ENCODE assay signal across 13 mouse cellular contexts in genomic region chr9:75319365-75319764, GRCm38 (mm10). TPM values are rescaled to one million over a fixed set of nuclear protein-coding genes. Genes with fewer than 3 reads are reported as not detected.
DNase-seq lines count a peak whose midpoint lies in the region; ATAC-seq lines count a peak whose summit lies in the region.
"Had no signal": no experiment of that assay in that cellular context is flagged by ENCODE, and none has a peak within 500 bp of the region (broad histone marks: within the 10 kb centered on the region; RNA-seq: fewer than 3 reads in every experiment).

No protein-coding gene starts in this region.

- peak overlapping the region; percentile 61 for H3K27ac ChIP-seq in heart, embryonic 13.5 days (replicated peaks)
- H3K27ac ChIP-seq in midbrain, embryonic 13.5 days: 0 out of 2 replicates have a peak overlapping the region, but pooled peaks have one; percentile 37
- no peak overlapping the region for H3K27ac ChIP-seq in midbrain, embryonic 10.5 days (replicated peaks)
- H3K27ac ChIP-seq: forebrain, embryonic 10.5 days; neural tube, embryonic 12.5 days had no signal

- peak overlapping the region; percentile 52; the same call in 1 of the 2 replicates for H3K9ac ChIP-seq in heart, embryonic 13.5 days
- H3K9ac ChIP-seq in midbrain, embryonic 13.5 days (replicated peaks): no peak overlapping the region
- H3K9ac ChIP-seq: neural tube, embryonic 12.5 days had no signal

- H3K27me3 ChIP-seq in heart, embryonic 13.5 days (replicated peaks): no peaks in the 10 kb centered on the region
- no peaks in the 10 kb centered on the region for H3K27me3 ChIP-seq in midbrain, embryonic 13.5 days
- H3K27me3 ChIP-seq in midbrain, embryonic 10.5 days (ENCODE audit: low read depth, poor library complexity, severe bottlenecking): no peaks in the 10 kb centered on the region
- H3K27me3 ChIP-seq: neural tube, embryonic 12.5 days had no signal

- intact Hi-C loops in heart, postnatal 36 days (cut with DNase I): no loop called here

- no peak for ATAC-seq in heart, embryonic 13.5 days (ENCODE audit: extremely low read depth, insufficient number of reproducible peaks, low FRiP score, low TSS enrichment)
- no peak for ATAC-seq in midbrain, embryonic 13.5 days

- 63% methylated on average over 3 of the region's 3 CpGs for WGBS in heart, embryonic 13.5 days
- 86% methylated on average over 3 of the region's 3 CpGs for WGBS in midbrain, embryonic 13.5 days
- 83% methylated on average over 3 of the region's 3 CpGs for WGBS in midbrain, embryonic 10.5 days

- H3K9me3 ChIP-seq in heart, embryonic 13.5 days: no peaks in the 10 kb centered on the region
- H3K9me3 ChIP-seq in midbrain, embryonic 13.5 days: no peaks in the 10 kb centered on the region
- H3K9me3 ChIP-seq in midbrain, embryonic 10.5 days (replicated peaks): no peaks in the 10 kb centered on the region
- H3K9me3 ChIP-seq: forebrain, embryonic 10.5 days; G1E; neural tube, embryonic 12.5 days had no signal

- H3K4me2 ChIP-seq in heart, embryonic 13.5 days: no peak overlapping the region
- H3K4me2 ChIP-seq in midbrain, embryonic 13.5 days (replicated peaks): no peak overlapping the region
- H3K4me2 ChIP-seq: neural tube, embryonic 12.5 days had no signal

- H3K4me1 ChIP-seq in heart, embryonic 13.5 days: peaks cover 45% of the 10 kb centered on the region
- peaks cover 26% of the 10 kb centered on the region for H3K4me1 ChIP-seq in midbrain, embryonic 13.5 days (replicated peaks)
- peaks cover 15% of the 10 kb centered on the region for H3K4me1 ChIP-seq in midbrain, embryonic 10.5 days

- DNase-seq in heart, postnatal 36 days: no peak
- no peak for DNase-seq in midbrain, embryonic 10.5 days (ENCODE audit: low spot score)
- DNase-seq in cerebellum, postnatal 10 days: peak; percentile 53 to 62
- peak; percentile 27 for DNase-seq in retina, embryonic 14.5 days (ENCODE audit: low spot score)
- no peak for DNase-seq in spleen, adult 12 weeks (ENCODE audit: low spot score)
- DNase-seq in right cerebral cortex, postnatal 10 days (ENCODE audit: low spot score in 2 of 2): no peak
- DNase-seq: lung, adult 2 months had no signal

- H3K4me3 ChIP-seq in heart, embryonic 13.5 days: no peak overlapping the region
- H3K4me3 ChIP-seq in midbrain, embryonic 13.5 days (replicated peaks): no peak overlapping the region
- no peak overlapping the region for H3K4me3 ChIP-seq in midbrain, embryonic 10.5 days
- H3K4me3 ChIP-seq: forebrain, embryonic 10.5 days; neural tube, embryonic 12.5 days had no signal

- peaks cover 7% of the 10 kb centered on the region for H3K36me3 ChIP-seq in heart, embryonic 13.5 days
- H3K36me3 ChIP-seq in midbrain, embryonic 13.5 days: peaks cover 7% of the 10 kb centered on the region; the same call in 1 of the 2 replicates
- peaks cover 4% of the 10 kb centered on the region; the same call in 1 of the 2 replicates for H3K36me3 ChIP-seq in midbrain, embryonic 10.5 days
- H3K36me3 ChIP-seq: G1E; neural tube, embryonic 12.5 days had no signal

RNA-seq across cellular contexts. Expression of gene Gnb5, which starts 13.3 kb away (rescaled TPM):
- polyA plus RNA-seq in heart, embryonic 13.5 days (2015; fragmentation: Nextera tagmentation; extraction: Ambion mirVana): 47.6 and 55.3 TPM in 2 replicates
- total RNA-seq in heart, postnatal 36 days (2021): 10 to 100 TPM; 18.7 to 25.7 TPM
- polyA plus RNA-seq in midbrain, embryonic 13.5 days (2015; fragmentation: Nextera tagmentation; extraction: Ambion mirVana): 46.4 and 50.2 TPM in 2 replicates
- 29.3 and 30.9 TPM in 2 replicates for polyA plus RNA-seq in midbrain, embryonic 10.5 days (2016; fragmentation: Nextera tagmentation; extraction: Ambion mirVana)
- polyA plus RNA-seq: G1E had no signal

RNA-seq across cellular contexts. Expression of gene Bcl2l10, which starts 28.2 kb away (rescaled TPM):
- not detected in 2 replicates for polyA plus RNA-seq in heart, embryonic 13.5 days (2015; fragmentation: Nextera tagmentation; extraction: Ambion mirVana)
- not detected for total RNA-seq in heart, postnatal 36 days (2021)
- not detected in 2 replicates for polyA plus RNA-seq in midbrain, embryonic 13.5 days (2015; fragmentation: Nextera tagmentation; extraction: Ambion mirVana)
- polyA plus RNA-seq in midbrain, embryonic 10.5 days (2016; fragmentation: Nextera tagmentation; extraction: Ambion mirVana): not detected in 2 replicates
- total RNA-seq: left cerebral cortex, postnatal 25 days had no signal
- polyA plus RNA-seq: forebrain, embryonic 10.5 days; G1E; neural tube, embryonic 12.5 days had no signal

Comparison
In these comparisons a context has a peak if more than half of its experiments do, and no peak if none do; other contexts are left out.
1. DNase-seq: peak in cerebellum, postnatal 10 days (2 of 2) and retina, embryonic 14.5 days (single experiment); none in heart, postnatal 36 days (0 of 2), midbrain, embryonic 10.5 days (single experiment), spleen, adult 12 weeks (single experiment) and right cerebral cortex, postnatal 10 days (0 of 2).